Mouse (Mus musculus) thymus, postnatal 36 days (tissue): ENCODE measurements around the gene Slc36a3.

Experiments
- DNase-seq, 2 experiments: peaks; one replicate each; pipeline ENCODE4 v3.0.0; 2022; ENCODE audit warnings: mixed read lengths in 2 of 2

Gene Slc36a3

DNA sequence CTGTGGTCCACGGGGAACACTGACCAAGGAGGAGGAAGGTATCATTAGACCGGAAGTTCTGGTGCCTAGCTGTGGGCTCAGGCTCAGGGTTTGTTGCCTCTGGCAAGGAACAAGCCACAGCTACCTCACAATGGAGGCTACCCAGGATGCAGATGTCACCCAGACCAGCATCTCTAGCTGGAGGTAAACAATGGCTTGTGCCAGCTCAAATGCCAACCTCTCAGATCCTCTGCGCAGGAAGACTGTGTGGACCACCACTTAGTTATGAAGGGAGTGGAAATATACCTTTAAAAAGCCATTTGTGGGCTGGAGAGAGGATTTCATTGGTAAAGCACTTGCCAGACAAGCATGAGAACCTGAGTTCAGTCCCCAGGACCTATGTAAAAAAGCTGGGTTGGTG is at the start of gene Slc36a3:
Slc36a3 (minus strand) TSS at position 101 of the 400 bp plus-strand sequence.
- no peak for DNase-seq

DNA sequence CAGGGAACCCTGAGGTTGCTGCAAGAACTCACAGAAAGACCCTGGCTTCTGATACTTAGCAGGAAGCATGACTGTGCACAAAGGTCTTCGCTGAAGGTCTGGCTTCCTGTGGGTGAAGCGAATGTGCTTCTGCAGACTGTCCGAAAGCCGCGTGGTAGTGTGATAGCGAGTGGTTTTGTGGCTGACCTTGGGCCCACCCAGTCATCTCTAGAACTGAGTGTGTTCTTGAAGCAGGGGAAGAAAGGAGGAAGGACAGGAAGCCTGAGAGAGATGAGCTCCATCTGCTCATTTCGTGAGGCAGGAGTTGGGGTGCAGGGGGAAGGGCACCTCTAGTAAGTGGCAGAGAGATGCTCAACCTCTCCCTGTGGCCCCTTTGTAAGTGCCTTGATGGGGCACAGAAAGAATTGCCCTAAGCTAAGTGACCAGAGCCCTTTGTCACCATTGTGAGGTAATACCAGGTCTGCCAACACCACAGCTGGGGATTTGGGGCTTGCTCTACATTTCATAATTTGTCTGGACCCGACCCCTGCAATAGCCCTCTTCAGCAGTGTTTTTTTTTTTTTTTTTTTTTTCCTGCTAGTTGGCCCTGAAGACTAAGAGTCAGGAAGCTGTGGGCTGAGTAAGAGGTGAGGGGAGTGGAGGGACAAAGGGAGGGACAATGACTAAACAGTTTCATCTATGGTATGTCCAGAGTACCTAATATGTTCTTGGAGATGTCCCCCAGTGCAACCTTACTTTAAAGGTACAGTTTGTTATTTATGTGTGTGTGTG is 46.4 kb upstream of the Slc36a3 start:
- DNase-seq, result peak in 1 of 2 experiments; percentile 7

DNA sequence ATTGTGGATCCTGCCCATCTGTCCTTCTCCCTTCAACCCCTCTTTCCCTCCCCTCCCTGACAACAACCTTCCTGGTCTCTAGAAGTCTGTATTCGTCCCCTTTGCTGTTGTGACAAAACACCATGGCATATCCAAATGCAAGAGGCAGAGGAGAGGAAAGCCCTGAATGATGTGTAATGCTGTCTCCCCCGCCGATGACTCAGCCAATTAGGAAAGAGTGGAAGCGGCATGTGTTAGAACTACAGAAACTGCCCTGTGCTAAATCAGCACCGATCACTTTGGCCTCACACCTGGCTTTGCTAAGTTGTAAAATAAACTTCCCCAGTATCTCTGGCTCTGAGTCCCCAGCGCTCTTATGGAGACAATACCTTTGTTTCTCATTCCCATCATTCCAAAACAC is 45.6 kb upstream of the Slc36a3 start:
- no peak for DNase-seq

DNA sequence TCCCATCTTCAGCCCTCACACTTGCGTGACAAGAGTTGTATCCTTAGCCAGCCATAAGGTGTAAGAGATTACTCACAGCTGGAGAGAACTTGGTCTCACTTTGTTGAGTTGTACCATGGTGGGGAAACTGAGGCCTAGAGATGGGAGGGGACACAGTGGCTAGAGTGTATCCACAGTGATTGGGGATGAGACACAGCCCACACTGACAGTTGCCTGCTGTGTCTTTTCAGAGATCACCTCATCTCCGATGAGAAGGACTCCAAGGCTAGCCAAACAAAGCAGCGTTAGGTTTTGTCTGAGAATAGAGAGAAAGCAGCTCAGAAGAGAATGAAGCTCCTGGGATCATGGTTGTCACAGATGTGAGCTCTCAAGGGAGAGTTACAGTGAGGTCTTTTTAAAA is 38.7 kb upstream of the Slc36a3 start:
- DNase-seq, result no peak

DNA sequence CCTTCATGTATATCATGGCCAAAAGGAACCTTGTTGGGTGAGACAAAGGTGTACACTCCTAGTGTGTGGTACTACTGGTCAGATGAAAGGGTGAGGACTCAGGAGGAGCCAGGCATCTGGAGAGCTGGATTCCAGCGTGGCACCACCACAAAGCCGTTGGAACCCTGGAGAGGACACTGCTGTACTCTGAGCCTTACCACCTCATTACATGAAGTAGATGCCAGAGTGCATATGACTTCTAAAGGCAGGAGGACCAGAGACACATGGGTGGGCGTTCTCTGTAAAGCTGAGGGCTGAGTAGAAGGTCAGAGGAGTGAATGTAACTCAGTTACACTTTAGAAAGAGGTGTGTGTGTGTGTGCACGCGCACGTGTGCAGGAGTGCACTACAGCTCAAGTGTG is 36.3 kb upstream of the Slc36a3 start:
- DNase-seq, result no peak

DNA sequence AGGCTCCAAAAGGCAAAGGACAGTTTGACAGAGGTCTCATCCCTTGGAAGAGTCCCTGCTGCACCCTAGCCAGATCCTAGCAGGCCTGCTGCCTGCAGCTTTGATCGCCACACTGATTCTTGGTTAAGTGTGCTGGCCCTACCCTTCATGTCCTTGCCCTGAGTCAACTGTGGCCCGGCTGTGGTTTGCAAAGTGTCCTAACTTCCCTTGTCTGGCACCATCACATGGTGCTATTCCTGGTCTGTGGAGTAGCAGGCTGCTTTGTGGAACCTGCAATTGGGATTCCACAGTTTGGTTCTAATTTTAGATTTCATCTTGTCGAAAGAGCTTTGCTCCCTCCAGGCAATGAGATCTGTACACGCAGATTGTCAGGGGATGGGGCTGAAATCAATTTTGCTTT is 35.8 kb upstream of the Slc36a3 start:
- DNase-seq, result no peak

DNA sequence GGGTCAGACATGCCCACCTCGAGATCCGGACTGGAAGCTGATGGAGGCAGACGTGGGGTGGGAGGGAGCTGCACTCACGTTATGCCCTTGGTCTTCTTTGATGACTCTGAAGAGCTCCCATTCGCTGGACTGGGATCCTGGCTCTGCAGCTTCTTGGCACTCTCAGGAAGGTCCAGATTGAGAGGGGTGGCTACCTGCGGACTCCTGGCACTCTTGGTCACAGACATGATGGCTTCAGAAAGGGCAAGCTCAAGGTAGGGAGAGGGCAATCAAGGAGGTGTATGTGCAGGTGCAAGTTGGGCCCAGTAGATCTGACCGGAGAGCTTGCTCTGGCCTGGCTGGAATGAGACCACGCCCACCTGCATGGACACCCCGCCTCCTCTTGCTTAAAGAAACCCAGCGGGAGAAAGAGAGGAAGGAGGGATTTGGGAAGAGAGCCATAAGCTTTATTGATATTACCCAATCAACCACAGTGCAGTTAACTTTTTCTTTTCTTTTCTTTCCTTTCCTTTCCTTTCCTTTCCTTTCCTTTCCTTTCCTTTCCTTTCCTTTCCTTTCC is 33.3 kb upstream of the Slc36a3 start, which contains the start of gene Slc36a2:
Slc36a2 (minus strand) TSS at position 345 of the 559 bp plus-strand sequence.
- no peak for DNase-seq

DNA sequence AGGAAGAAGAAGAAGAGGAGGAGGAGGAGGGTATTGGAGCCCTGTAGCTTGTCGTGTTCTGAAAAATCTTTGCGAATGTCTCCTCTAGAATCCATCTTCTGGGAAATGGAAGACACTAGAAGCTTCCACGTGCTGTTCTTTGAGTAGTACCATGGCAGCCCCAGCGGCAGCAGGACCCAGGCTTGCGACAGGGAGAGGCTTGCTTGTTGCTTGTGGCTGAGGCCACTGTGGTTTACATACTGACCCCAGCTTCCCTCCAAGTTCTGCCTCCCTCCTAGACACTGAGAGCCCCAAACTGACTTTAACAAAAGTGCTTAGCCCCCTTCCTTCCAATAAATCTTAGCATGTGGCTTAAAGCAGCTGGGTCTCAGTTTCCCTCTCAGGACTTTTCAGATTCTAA is 32.7 kb upstream of the Slc36a3 start:
- no peak for DNase-seq

DNA sequence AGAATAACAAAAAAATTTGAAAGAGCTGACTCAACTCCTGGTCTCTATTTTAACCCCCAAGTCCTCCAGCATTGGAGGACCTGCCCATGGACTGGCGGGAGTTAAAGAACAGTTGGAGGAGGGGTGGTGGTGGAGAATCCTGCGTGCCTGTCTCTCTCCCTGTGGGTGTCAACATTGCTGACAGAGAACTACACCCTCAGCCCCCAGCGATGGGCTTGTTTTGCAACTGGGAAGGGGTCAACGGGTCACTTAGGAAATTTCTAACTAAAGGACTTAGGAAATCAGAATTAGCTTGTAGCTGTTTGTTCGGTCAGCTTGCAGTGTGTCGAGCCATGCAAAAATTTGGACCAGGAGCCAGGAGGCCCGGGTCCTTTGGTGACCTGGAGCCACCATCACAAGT is 31.6 kb upstream of the Slc36a3 start:
- DNase-seq, result no peak

DNA sequence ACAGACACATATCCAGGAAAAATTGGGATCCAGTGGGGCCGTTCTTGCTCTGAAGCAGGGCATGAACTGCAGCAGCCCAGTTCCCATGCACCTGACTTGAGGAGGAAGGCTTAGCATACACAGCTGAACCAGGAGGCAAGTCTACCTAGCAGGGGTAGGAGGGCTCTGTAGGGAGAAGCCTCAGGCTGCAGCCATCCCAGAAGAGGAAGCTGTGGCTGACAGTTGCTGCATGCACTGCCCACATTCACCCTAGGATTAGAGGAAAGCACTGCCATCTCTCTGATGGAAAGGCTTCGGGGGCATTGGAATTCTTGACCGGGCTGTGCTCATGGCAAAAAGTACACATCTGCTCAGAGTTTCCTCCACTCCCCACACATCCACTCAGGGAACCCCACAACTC is 28.3 kb upstream of the Slc36a3 start:
- DNase-seq, result no peak

DNA sequence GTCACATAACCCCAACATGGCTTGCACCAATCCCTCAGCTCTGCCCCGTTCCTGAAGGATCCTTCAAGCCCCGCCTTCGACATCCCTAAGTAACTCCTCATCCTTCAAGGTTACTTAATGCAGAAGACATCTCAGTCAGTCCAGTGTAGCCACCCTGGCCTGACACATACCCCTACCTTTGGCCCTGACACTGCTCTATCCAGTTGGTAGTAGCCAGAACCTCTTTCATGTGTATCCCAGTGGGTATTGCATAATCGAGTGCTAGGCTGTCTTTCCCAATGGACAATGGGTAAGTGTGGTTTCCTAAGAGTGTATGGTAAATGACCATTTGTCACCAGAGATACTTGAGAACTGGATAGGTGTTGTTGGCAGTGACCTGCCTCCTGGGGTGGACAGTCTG is 27.3 kb upstream of the Slc36a3 start:
- no peak for DNase-seq

DNA sequence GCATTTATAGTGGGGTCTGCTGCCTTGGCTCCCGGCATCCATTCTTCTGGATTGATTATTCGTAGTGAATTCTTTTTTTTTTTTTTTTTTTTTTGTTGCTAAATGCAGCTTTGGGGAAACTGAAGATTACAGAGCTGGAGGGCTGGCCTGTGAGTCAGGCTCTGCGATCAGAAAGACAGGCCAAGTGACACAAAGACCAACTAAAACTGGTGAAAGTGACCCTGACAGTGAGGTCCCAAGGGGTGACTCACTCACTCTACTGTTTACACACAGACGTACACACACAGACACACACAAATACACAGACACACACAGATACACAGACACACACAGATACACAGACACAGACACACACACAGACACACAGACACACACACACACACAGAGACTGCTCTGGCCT is 19.0 kb upstream of the Slc36a3 start:
- DNase-seq, result no peak

DNA sequence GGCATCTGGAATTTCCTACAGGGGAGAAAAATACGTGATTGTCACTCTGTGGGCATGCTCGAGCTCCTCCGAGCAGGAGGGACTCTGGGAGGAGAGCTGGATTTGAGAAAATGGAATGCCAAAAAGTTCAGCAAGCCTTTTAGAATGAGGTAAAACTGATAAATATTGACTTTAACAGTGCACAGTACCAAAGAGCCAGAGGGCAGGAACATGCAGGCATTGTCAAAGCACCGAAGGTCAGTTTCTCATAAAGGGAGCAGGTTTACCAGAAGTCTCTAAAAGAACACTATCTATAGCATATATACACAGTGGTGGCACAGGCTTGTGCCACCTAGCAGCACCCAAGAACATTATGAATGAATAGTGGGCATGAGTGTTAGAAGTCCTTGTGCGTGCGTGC is 17.4 kb upstream of the Slc36a3 start:
- no peak for DNase-seq

DNA sequence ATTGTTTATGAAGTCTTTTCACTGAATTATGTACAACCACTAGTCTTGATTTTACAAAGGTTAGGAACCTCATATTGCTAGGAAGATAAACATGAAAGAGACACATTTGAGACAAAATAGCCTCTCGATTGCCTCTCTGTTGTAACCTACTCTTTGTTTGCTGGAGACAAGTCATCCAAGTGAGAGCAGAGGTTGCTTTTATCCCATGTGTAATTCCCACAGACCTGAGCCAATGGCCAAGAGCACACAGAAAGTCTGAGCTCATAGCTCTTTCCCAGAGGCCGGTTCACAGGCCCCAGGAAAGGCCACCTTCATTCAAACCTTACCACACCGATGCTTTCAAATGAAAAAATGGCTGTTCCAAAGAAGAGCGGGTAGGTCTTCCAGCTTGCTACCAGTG is 17.0 kb upstream of the Slc36a3 start:
- DNase-seq, result no peak

DNA sequence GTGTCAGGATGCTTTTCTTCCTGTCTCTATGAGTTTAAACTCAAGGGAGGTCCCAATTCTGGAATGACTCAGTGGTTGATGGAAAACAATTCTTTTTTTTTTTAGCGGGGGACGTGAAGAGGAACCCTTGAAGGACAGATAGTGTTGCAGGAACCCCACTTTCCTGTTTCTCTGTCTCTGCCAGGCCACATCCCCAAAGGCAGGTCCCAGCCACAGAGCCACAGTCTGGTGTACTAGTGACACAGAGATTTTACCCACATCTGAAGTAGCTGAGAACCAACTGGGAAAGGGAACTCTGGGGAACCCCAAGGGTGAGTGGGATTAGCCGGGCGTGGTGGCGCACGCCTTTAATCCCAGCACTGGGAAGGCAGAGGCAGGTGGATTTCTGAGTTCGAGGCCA is 14.2 kb upstream of the Slc36a3 start:
- no peak for DNase-seq

DNA sequence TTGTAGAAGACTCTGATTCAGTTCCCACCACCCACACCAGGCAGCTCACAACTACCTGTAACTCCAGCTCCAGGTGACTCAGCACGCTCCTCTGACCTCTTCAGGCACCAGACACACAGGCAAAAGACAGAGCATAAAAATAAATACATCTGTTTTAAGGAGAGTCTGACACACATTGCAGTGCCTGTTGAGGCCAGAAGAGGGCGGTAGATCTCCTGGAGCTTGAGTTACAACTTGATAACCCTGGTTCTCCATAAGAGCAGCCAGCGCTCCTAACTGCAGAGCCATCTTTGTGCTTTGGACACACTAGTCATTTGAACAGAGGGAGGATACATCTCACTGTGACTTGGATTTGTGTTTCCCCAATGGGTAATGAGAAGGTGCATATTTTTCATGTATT is 13.2 kb upstream of the Slc36a3 start:
- peak; percentile 44 to 53 for DNase-seq

DNA sequence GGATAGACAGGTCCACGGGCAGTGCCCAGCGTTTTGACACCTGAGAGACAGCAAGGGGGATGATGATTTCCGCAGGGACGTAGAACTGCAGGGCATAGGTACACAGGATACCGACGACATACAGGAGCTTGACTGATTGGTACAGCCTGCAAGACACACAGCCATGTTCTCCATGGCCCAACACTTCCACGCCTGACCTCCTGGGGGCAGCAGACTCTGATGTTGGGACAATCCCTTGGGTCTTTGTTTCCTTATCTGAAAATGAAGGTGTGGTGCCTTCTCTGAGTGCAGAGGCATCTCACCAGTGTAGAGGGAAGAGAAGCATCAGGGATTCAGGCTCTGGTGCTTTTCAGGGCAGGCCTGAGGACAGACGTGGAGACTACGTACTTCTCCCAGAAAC is 11.2 kb upstream of the Slc36a3 start:
- peak; percentile 68 to 70 for DNase-seq

DNA sequence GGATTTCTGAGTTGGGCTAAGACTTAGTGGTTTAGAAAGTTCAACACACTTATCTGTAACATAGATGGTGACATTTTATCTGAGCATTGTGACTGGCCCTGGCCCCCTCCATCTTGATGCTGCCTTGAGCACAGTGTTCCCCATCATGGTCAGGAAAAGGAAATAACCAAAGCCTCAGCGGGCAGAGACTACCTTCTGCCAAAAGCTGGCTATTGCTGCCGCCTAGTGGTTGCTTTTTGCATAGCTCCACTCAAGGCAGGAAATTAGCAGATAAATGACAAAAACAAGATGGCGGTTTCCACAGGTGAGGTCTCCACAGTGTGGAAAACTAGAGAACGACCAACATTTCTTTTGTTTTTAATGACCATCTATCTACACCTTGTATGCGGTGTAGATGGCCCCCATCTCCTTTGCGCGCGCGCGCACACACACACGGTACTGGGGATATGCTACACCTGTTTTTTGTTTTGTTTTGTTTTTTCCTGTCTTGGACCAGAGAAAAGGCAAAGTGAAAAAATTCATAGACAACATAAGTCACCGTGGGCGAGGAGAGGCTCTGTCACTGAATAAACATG is 7.4 kb upstream of the Slc36a3 start:
- DNase-seq, result peak; percentile 84 to 89

DNA sequence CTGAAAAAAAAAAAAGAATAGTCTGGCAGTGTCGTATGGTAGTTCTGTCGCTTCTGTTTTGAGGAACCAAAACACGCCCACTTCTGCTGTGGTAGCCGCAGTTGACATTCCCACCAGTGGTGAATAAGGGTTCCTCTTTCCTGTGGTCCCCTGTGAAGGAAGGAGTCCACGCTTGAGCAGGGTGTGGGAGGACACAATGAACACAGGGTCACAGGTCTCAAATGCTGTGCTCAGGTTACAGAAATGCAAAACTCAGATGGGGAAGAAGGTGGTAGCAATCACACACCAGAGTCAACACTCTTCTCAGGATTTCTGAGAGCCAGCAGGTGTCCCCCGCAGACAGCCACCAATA is 3.5 kb upstream of the Slc36a3 start:
- no peak for DNase-seq

DNA sequence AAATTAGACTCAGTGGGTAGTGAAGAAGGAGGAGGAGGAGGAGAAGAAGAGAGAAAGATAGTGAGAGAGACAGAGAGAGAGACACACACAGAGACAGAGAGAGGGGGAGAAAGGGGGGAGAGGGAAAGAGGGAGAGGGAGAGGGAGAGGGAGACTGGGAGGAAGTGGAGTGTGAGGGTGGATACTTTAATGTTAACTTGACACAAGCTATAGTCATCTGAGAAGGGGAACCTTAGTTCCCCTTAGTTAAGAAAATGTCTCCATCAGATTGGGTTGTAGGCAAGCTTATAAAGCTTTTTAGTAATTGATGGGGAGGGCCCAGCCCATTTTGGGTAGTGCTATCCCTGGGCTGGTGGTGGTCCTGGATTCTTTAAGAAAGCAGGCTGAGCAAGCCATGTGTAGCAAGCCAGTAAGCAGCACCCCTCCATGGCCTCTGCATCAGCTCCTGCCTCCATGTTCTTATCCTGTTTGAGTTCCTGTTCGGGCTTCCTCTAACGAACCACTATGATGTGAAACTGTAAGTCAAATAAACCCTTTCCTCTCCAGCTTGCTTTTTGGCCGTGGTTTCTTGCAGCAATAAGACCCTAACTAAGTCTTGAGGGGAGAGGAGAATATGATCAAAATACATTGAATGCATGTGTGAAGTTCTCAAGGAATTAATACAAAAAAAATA is 3.0 kb upstream of the Slc36a3 start:
- DNase-seq, result no peak

DNA sequence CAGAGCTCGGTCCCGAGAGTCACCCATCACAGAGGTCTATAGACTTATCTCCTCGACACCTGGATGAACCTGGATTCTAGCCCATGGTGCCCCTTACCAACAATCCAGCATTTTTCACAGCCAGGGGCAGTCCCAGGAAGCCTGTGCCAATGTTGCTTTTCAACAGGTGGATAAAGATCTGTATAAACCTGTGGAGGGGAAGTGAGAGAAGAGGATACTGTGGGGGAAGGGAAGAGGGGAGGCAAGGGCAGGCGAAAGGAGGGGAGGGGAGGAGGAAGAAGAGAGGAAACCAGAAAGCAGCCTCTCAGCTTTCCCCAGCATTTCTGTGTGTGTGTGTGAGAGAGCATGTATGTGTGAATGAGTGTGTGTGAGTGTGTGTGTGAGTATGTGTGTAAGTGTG is 3.0 kb downstream of the Slc36a3 start:
- peak in 1 of 2 experiments; percentile 23 for DNase-seq

DNA sequence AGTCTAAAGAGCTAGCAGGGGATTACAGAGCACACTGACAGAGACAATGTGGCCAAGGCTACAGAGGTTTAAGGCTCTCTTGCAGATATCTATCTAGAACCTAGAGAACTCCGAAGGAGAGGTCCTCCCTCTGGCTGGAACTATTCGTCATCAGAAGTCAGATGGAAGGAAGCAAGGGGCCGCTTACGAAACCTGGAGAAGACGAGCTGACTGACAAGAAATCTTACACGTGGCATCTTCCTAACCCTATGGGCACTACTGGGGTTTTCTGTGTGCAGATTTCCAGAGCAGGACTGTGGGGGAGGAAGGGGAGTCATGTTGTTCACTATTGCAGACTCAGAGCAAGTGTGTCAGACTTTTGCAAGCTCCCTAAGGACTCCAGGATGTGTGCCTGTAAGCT is 4.1 kb downstream of the Slc36a3 start:
- DNase-seq, result no peak

DNA sequence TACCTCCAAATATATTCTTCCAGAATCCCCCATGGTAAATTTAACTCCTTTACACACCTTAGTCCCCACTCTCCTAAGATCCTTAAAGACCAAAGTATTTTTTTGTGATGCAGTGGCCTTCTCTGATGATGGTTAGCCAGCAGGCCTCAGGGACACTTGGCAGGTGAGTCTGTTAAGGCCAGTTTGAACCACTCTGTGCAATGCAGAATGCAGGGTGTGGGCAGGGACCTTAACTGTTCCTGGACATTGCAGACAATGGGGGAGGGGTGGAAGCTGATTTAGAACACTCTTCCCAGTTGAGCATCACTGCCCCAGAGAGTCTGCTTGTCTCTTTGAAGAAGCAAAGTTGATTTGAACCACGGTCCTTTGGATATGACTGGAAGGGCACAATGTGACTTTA is 4.7 kb downstream of the Slc36a3 start:
- no peak for DNase-seq

DNA sequence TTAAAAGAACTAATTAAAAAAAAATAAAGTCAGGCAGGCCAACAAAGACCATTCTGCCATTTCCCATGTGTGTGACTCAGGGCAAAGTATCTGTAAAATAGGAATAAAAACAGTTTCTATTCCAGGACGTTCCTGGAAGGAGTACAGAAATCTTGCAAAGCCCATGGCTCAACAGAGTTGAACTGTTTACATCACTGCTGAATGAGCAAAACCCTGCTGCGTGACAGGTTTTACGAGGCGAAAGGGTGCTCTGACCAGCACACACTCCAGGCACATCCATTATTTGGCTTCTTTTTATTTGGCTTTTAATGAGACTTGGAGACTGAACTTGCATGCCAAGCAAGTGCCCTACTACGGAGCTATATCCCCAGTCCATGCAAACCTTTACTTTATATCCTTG is 7.5 kb downstream of the Slc36a3 start:
- DNase-seq, result no peak
